Mouse (Mus musculus) brown adipose tissue, adult 24 weeks (tissue): ENCODE data around the gene Ciao2b. TPM values are rescaled to one million over a fixed set of nuclear protein-coding genes. Genes with fewer than 3 reads are reported as not detected.
"Not testable (repeated sequence)": the region's sequence is repeated elsewhere in the genome, so short reads cannot be mapped to it uniquely, and the experiment has no call there.

Source experiments
- H3K27ac ChIP-seq: fragments of 200-500 bp; replicated peaks from 2 replicates; pipeline ENCODE4 v1.5.1; 2012; ENCODE audit warnings: low read depth, mild to moderate bottlenecking, low read length
- H3K4me1 ChIP-seq: fragments of 200-500 bp; 2 replicates; pipeline ENCODE4 v1.6.1; 2012; ENCODE audit warnings: low read length, mixed read lengths; ENCODE audit not compliant: control insufficient read depth, insufficient read depth, insufficient read length
- H3K4me3 ChIP-seq: fragments of 200-500 bp; 2 replicates; pipeline ENCODE4 v1.5.1; 2012; ENCODE audit warnings: low read depth, mild to moderate bottlenecking, low read length, moderate library complexity; ENCODE audit not compliant: insufficient read depth
- polyA plus RNA-seq: library from polyadenylated mRNA; stranded (reverse); fragments of >200 nt; gene quantifications from 2 replicates; pipeline ENCODE4 v1.2.4, GENCODE M21; 2012; ENCODE audit not compliant: missing spikeins, insufficient read depth, insufficient read length

The Ciao2b gene
- 62.5 and 67.4 TPM in 2 replicates for polyA plus RNA-seq

DNA sequence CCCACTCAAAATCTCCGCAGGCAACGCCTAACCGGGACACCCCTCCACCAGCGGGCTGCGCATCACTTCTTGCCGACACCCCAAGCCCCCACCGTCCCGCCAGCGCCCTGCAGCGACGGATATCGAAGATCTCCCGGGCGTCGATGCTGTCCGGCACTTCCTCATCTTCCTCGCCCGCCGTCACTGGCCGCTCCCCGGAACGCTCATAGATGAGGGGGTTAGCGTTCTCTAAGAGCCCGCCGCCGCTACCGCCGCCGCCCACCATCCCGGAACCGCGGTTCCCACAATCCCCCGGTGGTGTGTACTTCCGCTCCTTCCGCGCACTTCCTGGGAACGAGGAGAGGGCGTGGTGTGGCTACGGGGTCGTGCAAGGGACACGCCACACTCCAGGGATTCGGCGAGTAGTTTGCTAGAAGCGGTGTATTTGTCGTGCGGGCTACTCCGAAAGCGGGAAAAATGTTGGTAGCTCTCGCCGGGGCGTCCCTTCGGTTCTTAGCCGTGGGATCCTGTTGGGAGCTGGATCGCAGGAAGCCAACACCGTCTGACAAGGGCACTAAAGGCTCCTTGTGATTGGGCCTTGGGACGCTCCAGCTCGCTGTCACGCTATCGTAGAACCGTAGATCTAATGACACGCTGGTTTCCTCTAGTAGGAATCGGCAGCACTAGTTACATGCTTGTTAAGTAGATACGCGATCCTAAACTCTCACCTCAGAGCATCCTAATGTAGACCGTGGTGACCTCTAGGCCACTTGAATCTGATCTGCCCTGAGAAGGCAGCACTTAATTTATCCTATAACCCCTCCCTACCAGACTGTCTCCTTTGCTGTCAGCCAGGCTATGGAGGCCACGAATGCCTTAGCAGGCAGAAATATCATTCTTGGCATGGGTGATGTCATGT, at the start of gene Ciao2b:
Ciao2b (minus strand) TSS at position 540 of the 898 bp plus-strand sequence.
- Histone ChIP-seq H3K4me3 (peak within 1 kb of the TSS; percentile 88), H3K27ac (peak within 1 kb of the TSS; percentile 90), H3K4me1 (peaks cover 14% of the 10 kb centered on the region)

DNA sequence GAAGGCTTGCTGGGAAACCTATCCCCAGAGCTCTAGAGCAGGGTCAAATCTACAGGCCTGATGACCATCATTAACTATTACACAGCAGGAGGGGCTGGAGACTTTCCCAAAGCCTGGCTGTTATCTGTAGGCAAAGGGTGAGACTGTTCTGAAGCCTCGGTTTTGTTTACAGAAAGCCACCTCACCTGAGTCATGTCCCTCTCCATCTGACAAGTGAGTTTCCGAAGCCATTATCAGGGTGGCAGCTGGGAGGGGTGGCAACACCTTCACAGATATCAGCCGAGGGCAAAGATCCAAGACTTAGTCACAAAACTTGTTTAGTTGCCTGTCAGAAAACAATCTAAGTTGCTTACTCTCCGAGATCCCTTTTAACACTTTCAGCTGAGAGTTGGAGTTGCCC, 46.7 kb upstream of the Ciao2b start:
- Histone ChIP-seq H3K4me3 (no peak overlapping the region), H3K4me1 (no peaks in the 10 kb centered on the region), H3K27ac (no peak overlapping the region)

DNA sequence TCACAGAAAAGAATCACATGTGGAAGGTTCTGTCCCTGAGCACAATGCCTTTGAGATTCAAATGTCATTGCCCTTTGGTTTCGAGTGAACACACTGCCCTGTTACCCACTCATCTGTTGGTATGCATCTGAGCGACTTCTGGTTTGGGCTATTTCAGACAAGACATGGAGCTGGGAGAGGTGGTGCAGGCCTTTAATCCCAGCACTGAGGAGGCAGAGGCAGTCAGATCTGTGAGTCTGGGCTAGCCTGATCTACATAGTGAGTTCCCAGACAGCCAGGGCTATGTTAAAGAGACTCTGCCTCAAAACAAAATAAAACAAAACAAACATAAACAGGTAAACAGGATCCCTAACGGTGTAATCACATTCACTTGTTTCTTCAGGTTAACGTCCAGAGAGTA, 13.8 kb upstream of the Ciao2b start:
- H3K27ac ChIP-seq = no peak overlapping the region
- H3K4me3 ChIP-seq = no peak overlapping the region
- no peaks in the 10 kb centered on the region for H3K4me1 ChIP-seq

DNA sequence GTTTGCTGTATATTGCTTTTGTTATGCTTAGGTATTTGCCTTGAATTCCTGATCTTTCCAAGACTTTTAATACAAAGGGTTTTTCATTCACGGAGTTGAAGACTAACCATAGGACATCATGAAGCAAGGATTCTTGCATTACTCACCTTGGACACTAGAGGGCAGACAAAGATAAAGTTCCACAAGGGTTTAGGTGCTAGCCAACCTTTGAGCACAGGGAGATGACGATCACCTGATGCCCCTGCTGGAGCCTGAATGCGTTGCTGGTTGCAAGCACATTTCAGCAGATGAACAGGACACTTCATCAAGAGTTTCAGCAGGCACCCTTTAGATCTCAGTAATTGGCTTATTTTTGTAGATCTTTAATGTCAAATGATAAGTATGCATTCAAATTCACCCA, 13.2 kb upstream of the Ciao2b start:
- H3K4me1 ChIP-seq = no peaks in the 10 kb centered on the region
- no peak overlapping the region for H3K4me3 ChIP-seq
- H3K27ac ChIP-seq = no peak overlapping the region

DNA sequence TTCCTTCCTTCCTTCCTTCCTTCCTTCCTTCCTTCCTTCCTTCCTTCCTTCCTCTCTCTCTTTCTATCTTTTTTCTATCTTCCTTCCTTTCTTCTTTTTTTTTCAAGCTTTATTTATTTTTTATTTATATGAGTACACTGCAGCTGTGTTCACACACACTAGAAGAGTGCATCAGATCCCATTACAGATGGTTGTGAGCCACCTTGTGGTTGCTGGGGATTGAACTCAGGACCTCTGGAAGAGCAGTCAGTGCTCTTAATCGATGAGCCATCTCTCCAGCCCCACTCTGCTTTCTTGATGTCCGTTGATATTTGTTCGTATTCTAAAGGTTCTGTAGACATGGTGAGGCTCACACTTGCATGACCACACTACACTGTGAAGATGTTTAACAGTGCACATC, 2.4 kb upstream of the Ciao2b start:
- H3K4me3 ChIP-seq, H3K27ac ChIP-seq: not testable (repeated sequence)
- peaks cover 10% of the 10 kb centered on the region for H3K4me1 ChIP-seq

DNA sequence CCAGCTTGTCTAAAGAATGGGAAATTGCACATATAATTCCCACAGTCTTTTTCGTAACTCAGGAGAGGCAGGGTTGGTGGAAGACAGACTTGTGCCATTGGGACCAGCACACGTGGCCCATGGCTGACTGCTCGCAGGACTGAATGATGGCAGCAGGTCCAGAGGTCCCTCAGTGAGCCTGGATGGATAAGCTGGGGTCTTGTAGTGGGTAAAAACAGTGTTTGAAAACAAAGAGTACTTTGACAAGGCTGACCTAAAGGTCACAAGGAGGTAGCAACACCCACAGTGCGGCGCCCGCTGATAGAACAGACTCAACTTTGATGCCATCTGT, 524 bp upstream of the Ciao2b start:
- H3K27ac ChIP-seq = peak overlapping the region; percentile 90
- peaks cover 11% of the 10 kb centered on the region for H3K4me1 ChIP-seq
- H3K4me3 ChIP-seq = peak overlapping the region; percentile 88

DNA sequence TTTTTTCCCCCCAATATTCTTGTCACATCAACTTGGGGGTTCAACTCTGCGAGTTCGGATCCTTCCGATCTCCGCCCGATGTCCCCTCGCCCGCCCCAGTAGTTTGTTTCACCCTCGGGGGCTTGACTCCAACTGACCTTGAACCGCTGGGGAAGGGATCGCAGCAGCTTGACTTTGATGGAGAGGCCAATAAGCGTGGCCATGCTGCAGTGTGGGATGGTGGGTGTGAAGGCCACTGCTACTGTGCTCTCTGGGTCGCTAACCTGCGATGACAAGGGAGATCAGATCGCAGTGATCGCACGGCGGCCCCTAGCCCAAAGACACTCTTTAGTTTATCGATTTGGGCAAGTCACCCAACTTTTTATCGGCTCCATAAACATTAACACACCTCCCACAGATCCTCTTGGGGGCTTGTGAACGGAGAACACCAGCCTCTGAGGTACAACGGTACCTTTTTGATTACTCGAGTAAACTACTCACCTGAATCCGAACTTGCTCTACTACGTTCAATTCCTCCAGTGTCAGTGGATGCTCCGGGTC, 864 bp downstream of the Ciao2b start:
- no peak overlapping the region for H3K27ac ChIP-seq
- peak overlapping the region; percentile 88 for H3K4me3 ChIP-seq
- peaks cover 14% of the 10 kb centered on the region for H3K4me1 ChIP-seq

DNA sequence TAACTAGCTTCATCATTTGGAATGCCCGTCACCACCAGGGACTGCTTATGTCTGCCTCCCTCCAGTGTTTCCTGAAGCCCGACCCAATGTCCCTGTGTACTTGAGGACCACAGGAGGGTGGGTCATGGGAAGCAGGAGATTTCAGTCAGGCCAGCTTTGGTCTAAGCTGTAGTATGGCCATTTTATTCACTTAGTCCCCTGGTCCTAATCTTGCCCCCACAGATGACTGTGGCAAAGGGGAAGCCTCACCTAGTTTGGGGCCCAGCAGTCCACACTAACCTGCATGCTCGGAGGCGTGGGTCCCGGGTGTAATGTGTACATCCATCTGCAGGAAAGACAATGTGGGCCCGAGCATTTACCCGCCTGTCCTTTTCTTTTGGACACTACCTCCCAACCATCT, 1.5 kb downstream of the Ciao2b start:
- Histone ChIP-seq H3K4me1 (peaks cover 14% of the 10 kb centered on the region), H3K4me3 (no peak overlapping the region), H3K27ac (no peak overlapping the region)

DNA sequence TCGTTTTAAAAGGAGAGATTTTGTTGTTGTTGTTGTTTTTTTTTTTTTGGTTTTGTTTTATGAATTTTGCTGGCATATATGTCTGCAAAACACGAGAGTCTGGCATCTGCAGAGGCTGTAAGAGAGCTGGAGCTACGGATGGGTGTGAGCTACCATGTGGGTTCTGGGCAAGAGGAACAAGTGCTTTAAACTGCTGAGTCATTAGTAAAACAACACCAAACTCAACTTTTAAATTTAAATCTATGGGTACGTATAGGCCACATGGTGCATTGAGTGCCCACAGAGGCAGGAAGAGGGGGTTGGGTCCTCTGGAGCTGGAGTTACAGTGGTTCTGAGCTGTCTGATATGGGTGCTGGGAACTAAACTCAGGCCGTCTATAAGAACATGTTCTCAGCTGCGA, 3.8 kb downstream of the Ciao2b start:
- peaks cover 14% of the 10 kb centered on the region for H3K4me1 ChIP-seq
- H3K4me3 ChIP-seq = no peak overlapping the region
- H3K27ac ChIP-seq = no peak overlapping the region

DNA sequence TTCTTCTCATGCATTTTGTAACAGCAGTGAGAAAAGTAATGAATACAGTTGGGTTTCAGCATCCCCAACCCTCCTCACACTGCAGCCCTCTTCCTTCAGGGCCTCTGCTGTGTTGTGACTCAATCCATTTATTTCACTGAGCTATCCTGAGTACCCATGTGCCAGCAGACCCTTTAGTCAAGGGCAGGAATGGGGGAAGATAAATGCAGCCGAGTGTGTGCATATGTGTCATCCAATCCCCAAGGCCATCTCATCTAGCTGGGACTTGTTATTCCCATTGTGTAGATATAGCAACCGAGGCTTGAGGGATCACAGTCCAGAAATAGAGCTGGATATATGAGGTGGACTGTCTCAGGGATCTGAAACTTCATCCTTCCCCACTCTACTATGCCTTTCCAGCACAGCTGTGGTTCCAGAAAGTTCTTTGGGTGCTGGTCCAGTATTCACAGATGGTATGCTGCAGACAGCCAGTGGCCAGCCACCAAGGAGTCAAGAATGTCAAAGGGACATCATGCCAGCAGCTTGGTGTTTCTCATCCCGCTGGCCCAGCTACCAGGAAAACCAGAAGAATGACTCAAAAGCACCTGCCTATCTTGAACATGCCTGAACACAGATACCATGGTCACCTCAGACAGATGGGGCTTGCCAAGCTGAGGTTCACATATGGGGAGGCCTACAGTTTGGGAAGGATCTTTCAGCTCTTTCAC, 6.6 kb downstream of the Ciao2b start:
- Histone ChIP-seq H3K4me3 (no peak overlapping the region), H3K27ac (no peak overlapping the region), H3K4me1 (peaks cover 6% of the 10 kb centered on the region; the same call in 1 of the 2 replicates)

DNA sequence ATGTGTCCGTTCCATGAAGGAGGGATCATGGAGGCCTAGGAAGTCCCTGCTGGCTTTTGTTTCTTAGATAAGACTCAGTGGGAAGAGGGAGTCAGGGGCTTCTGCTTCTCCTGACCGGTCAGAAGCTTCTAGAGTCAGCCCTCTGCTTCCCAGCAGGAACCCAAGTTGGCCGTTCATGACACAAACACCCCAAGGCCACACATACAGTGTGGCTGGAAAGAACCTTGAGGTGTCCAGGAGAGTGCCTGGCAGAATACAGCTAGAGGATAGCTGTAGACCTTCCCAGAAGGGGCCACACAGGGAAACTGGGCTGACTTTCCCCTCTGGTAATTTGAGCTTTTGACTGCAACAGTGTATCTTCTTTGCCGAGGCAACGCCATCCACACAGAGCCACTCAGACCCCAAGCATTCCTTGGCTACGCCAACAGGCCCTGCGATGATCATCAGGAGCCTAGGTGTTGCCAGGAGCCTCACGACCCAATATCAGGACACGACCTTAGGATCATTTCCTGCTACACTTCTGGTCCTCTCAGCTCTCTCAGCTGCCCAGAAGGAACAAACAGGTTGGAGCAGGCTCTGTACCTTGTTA, 8.5 kb downstream of the Ciao2b start:
- H3K27ac ChIP-seq = no peak overlapping the region
- no peak overlapping the region for H3K4me3 ChIP-seq
- peaks cover 18% of the 10 kb centered on the region; the same call in 1 of the 2 replicates for H3K4me1 ChIP-seq

DNA sequence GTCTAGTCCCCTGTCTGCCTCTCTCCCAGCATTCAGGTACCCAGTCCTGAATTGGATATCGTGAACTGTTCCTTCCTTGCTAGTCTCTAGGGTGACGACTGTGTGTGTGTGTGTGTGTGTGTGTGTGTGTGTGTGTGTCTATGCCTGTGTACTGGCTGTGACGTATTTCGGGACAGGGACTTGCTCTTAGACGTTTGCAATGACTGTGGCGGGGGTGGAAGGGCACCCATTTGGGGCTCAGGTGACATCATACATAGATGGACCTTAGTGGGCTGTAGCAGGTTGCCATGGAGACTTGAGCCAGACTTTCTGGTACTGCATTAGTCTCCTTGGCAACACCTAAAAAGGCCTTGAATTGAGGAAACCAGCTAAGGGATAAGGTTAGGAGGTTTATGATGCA, 9.3 kb downstream of the Ciao2b start:
- peaks cover 18% of the 10 kb centered on the region; the same call in 1 of the 2 replicates for H3K4me1 ChIP-seq
- H3K27ac ChIP-seq = no peak overlapping the region
- no peak overlapping the region for H3K4me3 ChIP-seq

DNA sequence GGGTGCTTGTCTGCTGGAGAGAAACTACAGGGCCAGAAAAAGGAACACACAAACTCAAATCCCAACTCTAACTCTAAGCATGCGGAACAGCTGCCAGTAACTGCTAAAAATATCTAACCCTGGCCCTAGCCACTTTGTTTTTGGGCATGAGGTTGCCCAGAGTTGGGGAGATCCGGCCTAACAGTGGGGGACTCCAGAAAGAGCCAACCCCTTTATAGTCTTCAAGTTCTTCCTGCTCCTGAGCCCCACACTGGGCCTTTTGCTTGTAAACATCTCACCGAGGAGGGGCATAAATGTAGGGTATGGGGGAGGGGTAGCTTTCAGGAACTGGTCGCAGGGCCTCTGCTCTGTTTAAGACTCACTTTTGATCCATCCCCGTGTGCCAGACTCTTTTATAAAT, 9.8 kb downstream of the Ciao2b start:
- no peak overlapping the region for H3K27ac ChIP-seq
- H3K4me1 ChIP-seq = peaks cover 14% of the 10 kb centered on the region; the same call in 1 of the 2 replicates
- no peak overlapping the region for H3K4me3 ChIP-seq

DNA sequence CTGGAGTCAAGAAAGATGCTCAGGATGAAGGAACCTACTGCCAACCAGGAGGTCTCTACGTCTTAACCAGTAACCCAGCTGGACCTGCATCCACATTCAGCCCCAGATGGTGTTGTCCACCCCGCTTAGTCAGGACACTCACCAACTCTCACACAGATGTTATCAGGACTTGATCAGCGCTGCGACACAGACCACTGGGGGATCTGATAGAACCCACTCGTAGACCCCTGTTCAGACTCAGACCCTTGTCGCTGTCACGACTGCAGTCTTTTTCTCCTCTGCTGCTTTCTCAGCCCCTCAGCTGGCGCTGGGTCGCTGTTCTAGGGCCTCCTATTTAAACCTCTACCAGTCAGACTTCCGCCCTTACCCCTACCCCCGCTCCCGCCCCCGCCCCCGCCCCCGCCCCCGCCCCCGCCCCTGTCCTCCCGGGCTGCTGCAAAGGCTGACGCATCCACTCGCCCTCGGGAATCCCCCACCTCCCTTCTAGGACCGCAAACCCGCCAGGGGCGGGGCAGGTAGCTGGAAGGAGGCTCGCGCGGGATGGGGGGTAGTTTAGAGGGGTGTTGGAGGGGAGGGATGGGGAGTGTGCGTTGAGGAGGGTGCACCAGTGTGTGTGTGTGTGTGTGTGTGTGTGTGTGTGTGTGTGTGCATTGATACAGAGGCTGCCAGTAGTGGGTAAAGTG, 10.6 kb downstream of the Ciao2b start, which contains the start of gene Rrad:
Rrad (minus strand) TSS at position 347 of the 683 bp plus-strand sequence.
- Histone ChIP-seq H3K4me3 (peak within 1 kb of the TSS; percentile 50), H3K27ac (no peak within 1 kb of the TSS), H3K4me1 (peaks cover 14% of the 10 kb centered on the region; the same call in 1 of the 2 replicates)
